Mouse (Mus musculus) bone marrow, adult 2 months (tissue): Measurements from ENCODE around the gene Angptl6.

ENCODE experiments used
- CTCF ChIP-seq: fragments of 200-500 bp; IDR thresholded peaks from 2 replicates; pipeline ENCODE4 v1.5.1; 2011; ENCODE audit warnings: low read length, control low read depth; ENCODE audit not compliant: control insufficient read depth, insufficient read depth
- POLR2A ChIP-seq: fragments of 200-500 bp; IDR thresholded peaks from 2 replicates; pipeline ENCODE4 v1.6.1; 2011; ENCODE audit warnings: low read depth, mild to moderate bottlenecking, control low read depth, low read length, borderline replicate concordance; ENCODE audit not compliant: control insufficient read depth

GRCm38 (mm10) chr9:20923258-20923657 lies 43.7 kb upstream of the Angptl6 start:
- no peak for TF ChIP-seq CTCF
- no peak for TF ChIP-seq POLR2A
